Mouse (Mus musculus): Measurements from ENCODE around the gene Cant1. TPM values are rescaled to one million over a fixed set of nuclear protein-coding genes. Genes with fewer than 3 reads are reported as not detected.

The Cant1 gene
- total RNA-seq (2022), result 10 to 100 TPM; 39.6 to 42.8 (median 41.1) TPM

GRCm38 (mm10) chr11:118418834-118419504 lies at the start of gene Cant1:
TSS of gene Cant1 (minus strand) at chr11:118419086.
- DNase-seq (ENCODE audit: low spot score in 2 of 2), result peak; percentile 98 to 99

GRCm38 (mm10) chr11:118467441-118468035 lies 48.7 kb upstream of the Cant1 start:
- DNase-seq (ENCODE audit: low spot score in 2 of 2), result no peak

- no peak for DNase-seq (ENCODE audit: low spot score in 2 of 2)
Observed at GRCm38 (mm10) chr11:118460280-118460679, 41.4 kb upstream of the Cant1 start.

- DNase-seq (ENCODE audit: low spot score in 2 of 2), result no peak
Observed at GRCm38 (mm10) chr11:118459536-118459935, 40.6 kb upstream of the Cant1 start.

GRCm38 (mm10) chr11:118459051-118459450 lies 40.2 kb upstream of the Cant1 start:
- DNase-seq (ENCODE audit: low spot score in 2 of 2), result no peak

GRCm38 (mm10) chr11:118456937-118457336 lies 38.1 kb upstream of the Cant1 start:
- peak in 1 of 2 experiments; percentile 65 for DNase-seq (ENCODE audit: low spot score in 2 of 2)

GRCm38 (mm10) chr11:118455788-118456187 lies 36.9 kb upstream of the Cant1 start:
- DNase-seq (ENCODE audit: low spot score in 2 of 2), result no peak

- no peak for DNase-seq (ENCODE audit: low spot score in 2 of 2)
Observed at GRCm38 (mm10) chr11:118453886-118454671, 35.2 kb upstream of the Cant1 start.

GRCm38 (mm10) chr11:118452955-118453354 lies 34.1 kb upstream of the Cant1 start:
- DNase-seq (ENCODE audit: low spot score in 2 of 2), result no peak

- no peak for DNase-seq (ENCODE audit: low spot score in 2 of 2)
Observed at GRCm38 (mm10) chr11:118451211-118451610, 32.3 kb upstream of the Cant1 start.

- DNase-seq (ENCODE audit: low spot score in 2 of 2), result no peak
Observed at GRCm38 (mm10) chr11:118448385-118448784, 29.5 kb upstream of the Cant1 start.

GRCm38 (mm10) chr11:118447346-118447745 lies 28.5 kb upstream of the Cant1 start:
- no peak for DNase-seq (ENCODE audit: low spot score in 2 of 2)

GRCm38 (mm10) chr11:118445843-118446242 lies 27.0 kb upstream of the Cant1 start:
- peak in 1 of 2 experiments; percentile 72 for DNase-seq (ENCODE audit: low spot score in 2 of 2)

- DNase-seq (ENCODE audit: low spot score in 2 of 2), result peak in 1 of 2 experiments; percentile 66
Observed at GRCm38 (mm10) chr11:118443201-118443970, 24.5 kb upstream of the Cant1 start.

GRCm38 (mm10) chr11:118442691-118443090 lies 23.8 kb upstream of the Cant1 start:
- DNase-seq (ENCODE audit: low spot score in 2 of 2), result no peak

GRCm38 (mm10) chr11:118438665-118439414 lies 20.0 kb upstream of the Cant1 start:
- no peak for DNase-seq (ENCODE audit: low spot score in 2 of 2)

GRCm38 (mm10) chr11:118436471-118436935 lies 17.6 kb upstream of the Cant1 start:
- DNase-seq (ENCODE audit: low spot score in 2 of 2), result peak in 1 of 2 experiments; percentile 33

- no peak for DNase-seq (ENCODE audit: low spot score in 2 of 2)
Observed at GRCm38 (mm10) chr11:118434093-118434492, 15.2 kb upstream of the Cant1 start.

- no peak for DNase-seq (ENCODE audit: low spot score in 2 of 2)
Observed at GRCm38 (mm10) chr11:118433398-118433868, 14.5 kb upstream of the Cant1 start.

Measured in layer of hippocampus, adult 8-10 months (tissue).